Mouse (Mus musculus): ENCODE measurements at regions not wholly inside any gene's neighbourhood (a gene's known extent, or its start where the extent isn't known, plus 50 kb on each side); places are given as distances from the start of the nearest gene placed in this dataset.

GRCm38 (mm10) chr13:46116576-46116975 lies 151.8 kb upstream of the Atxn1 start:
- 79% methylated on average over 4 of the region's 4 CpGs for WGBS
- Histone ChIP-seq H3K4me2 (no peak overlapping the region), H3K27me3 (replicated peaks) (no peaks in the 10 kb centered on the region), H3K27ac (ENCODE audit: poor library complexity, severe bottlenecking) (no peak overlapping the region), H3K4me1 (replicated peaks) (no peaks in the 10 kb centered on the region), H3K9ac (no peak overlapping the region), H3K36me3 (no peaks in the 10 kb centered on the region), H3K4me3 (no peak overlapping the region), H3K9me3 (replicated peaks) (no peaks in the 10 kb centered on the region)
- ATAC-seq (ENCODE audit: insufficient number of reproducible peaks, low FRiP score), result no peak

GRCm38 (mm10) chr13:46104971-46105370 lies 140.2 kb upstream of the Atxn1 start:
- no peaks in the 10 kb centered on the region for H3K27me3 ChIP-seq (replicated peaks)
- H3K27ac ChIP-seq (ENCODE audit: poor library complexity, severe bottlenecking), result no peak overlapping the region
- H3K4me1 ChIP-seq (replicated peaks), result no peaks in the 10 kb centered on the region
- H3K36me3 ChIP-seq, result no peaks in the 10 kb centered on the region
- no peak overlapping the region for H3K9ac ChIP-seq
- H3K4me2 ChIP-seq, result no peak overlapping the region
- 64% methylated on average over 6 of the region's 6 CpGs for WGBS
- no peak overlapping the region for H3K4me3 ChIP-seq
- H3K9me3 ChIP-seq (replicated peaks), result no peaks in the 10 kb centered on the region
- ATAC-seq (ENCODE audit: insufficient number of reproducible peaks, low FRiP score), result no peak

- Histone ChIP-seq H3K27ac (ENCODE audit: poor library complexity, severe bottlenecking) (no peak overlapping the region), H3K9me3 (replicated peaks) (no peaks in the 10 kb centered on the region), H3K27me3 (replicated peaks) (no peaks in the 10 kb centered on the region), H3K4me2 (no peak overlapping the region), H3K36me3 (no peaks in the 10 kb centered on the region), H3K4me3 (no peak overlapping the region), H3K4me1 (replicated peaks) (no peaks in the 10 kb centered on the region), H3K9ac (no peak overlapping the region)
- WGBS, result 75% methylated on average over 7 of the region's 7 CpGs
- no peak for ATAC-seq (ENCODE audit: insufficient number of reproducible peaks, low FRiP score)
Observed at GRCm38 (mm10) chr13:46098621-46099020, 133.8 kb upstream of the Atxn1 start.

GRCm38 (mm10) chr13:46098131-46098530 lies 133.3 kb upstream of the Atxn1 start:
- H3K27me3 ChIP-seq (replicated peaks), result no peaks in the 10 kb centered on the region
- no peak overlapping the region for H3K27ac ChIP-seq (ENCODE audit: poor library complexity, severe bottlenecking)
- H3K4me1 ChIP-seq (replicated peaks), result no peaks in the 10 kb centered on the region
- no peak overlapping the region for H3K4me3 ChIP-seq
- ATAC-seq (ENCODE audit: insufficient number of reproducible peaks, low FRiP score), result no peak
- H3K9me3 ChIP-seq (replicated peaks), result no peaks in the 10 kb centered on the region
- no peaks in the 10 kb centered on the region for H3K36me3 ChIP-seq
- H3K9ac ChIP-seq, result no peak overlapping the region
- 76% methylated on average over 7 of the region's 7 CpGs for WGBS
- no peak overlapping the region for H3K4me2 ChIP-seq

GRCm38 (mm10) chr13:46096968-46097367 lies 132.2 kb upstream of the Atxn1 start:
- Histone ChIP-seq H3K9ac (no peak overlapping the region), H3K4me3 (no peak overlapping the region), H3K36me3 (no peaks in the 10 kb centered on the region), H3K27me3 (replicated peaks) (no peaks in the 10 kb centered on the region), H3K4me2 (no peak overlapping the region), H3K4me1 (replicated peaks) (no peaks in the 10 kb centered on the region), H3K27ac (ENCODE audit: poor library complexity, severe bottlenecking) (no peak overlapping the region), H3K9me3 (replicated peaks) (no peaks in the 10 kb centered on the region)
- no peak for ATAC-seq (ENCODE audit: insufficient number of reproducible peaks, low FRiP score)
- WGBS, result 4% methylated on average over 5 of the region's 5 CpGs

GRCm38 (mm10) chr13:46096416-46096815 lies 131.6 kb upstream of the Atxn1 start:
- no peaks in the 10 kb centered on the region for H3K4me1 ChIP-seq (replicated peaks)
- 54% methylated on average over 8 of the region's 8 CpGs for WGBS
- no peak overlapping the region for H3K4me3 ChIP-seq
- no peak for ATAC-seq (ENCODE audit: insufficient number of reproducible peaks, low FRiP score)
- no peaks in the 10 kb centered on the region for H3K36me3 ChIP-seq
- no peak overlapping the region for H3K9ac ChIP-seq
- no peak overlapping the region for H3K27ac ChIP-seq (ENCODE audit: poor library complexity, severe bottlenecking)
- H3K9me3 ChIP-seq (replicated peaks), result no peaks in the 10 kb centered on the region
- H3K4me2 ChIP-seq, result no peak overlapping the region
- H3K27me3 ChIP-seq (replicated peaks), result no peaks in the 10 kb centered on the region

- ATAC-seq (ENCODE audit: insufficient number of reproducible peaks, low FRiP score), result no peak
- 84% methylated on average over 3 of the region's 3 CpGs for WGBS
- H3K9ac ChIP-seq, result no peak overlapping the region
- no peaks in the 10 kb centered on the region for H3K4me1 ChIP-seq (replicated peaks)
- H3K36me3 ChIP-seq, result no peaks in the 10 kb centered on the region
- H3K4me3 ChIP-seq, result no peak overlapping the region
- H3K4me2 ChIP-seq, result no peak overlapping the region
- H3K27me3 ChIP-seq (replicated peaks), result no peaks in the 10 kb centered on the region
- H3K9me3 ChIP-seq (replicated peaks), result 0 out of 2 replicates have a peak, but pooled peaks cover 4% of the 10 kb centered on the region
- H3K27ac ChIP-seq (ENCODE audit: poor library complexity, severe bottlenecking), result no peak overlapping the region
Observed at GRCm38 (mm10) chr13:46092787-46093186, 128.0 kb upstream of the Atxn1 start.

GRCm38 (mm10) chr13:46091109-46091508 lies 126.3 kb upstream of the Atxn1 start:
- Histone ChIP-seq H3K4me2 (no peak overlapping the region), H3K9ac (no peak overlapping the region), H3K27me3 (replicated peaks) (no peaks in the 10 kb centered on the region), H3K4me1 (replicated peaks) (no peaks in the 10 kb centered on the region), H3K4me3 (no peak overlapping the region), H3K27ac (ENCODE audit: poor library complexity, severe bottlenecking) (no peak overlapping the region), H3K9me3 (replicated peaks) (0 out of 2 replicates have a peak, but pooled peaks cover 4% of the 10 kb centered on the region), H3K36me3 (no peaks in the 10 kb centered on the region)
- WGBS, result 67% methylated on average over 5 of the region's 5 CpGs
- ATAC-seq (ENCODE audit: insufficient number of reproducible peaks, low FRiP score), result no peak

- Histone ChIP-seq H3K9ac (no peak overlapping the region), H3K4me1 (replicated peaks) (no peaks in the 10 kb centered on the region), H3K36me3 (no peaks in the 10 kb centered on the region), H3K27me3 (replicated peaks) (no peaks in the 10 kb centered on the region), H3K4me3 (no peak overlapping the region), H3K27ac (ENCODE audit: poor library complexity, severe bottlenecking) (no peak overlapping the region), H3K4me2 (no peak overlapping the region), H3K9me3 (replicated peaks) (0 out of 2 replicates have a peak, but pooled peaks cover 4% of the 10 kb centered on the region)
- WGBS, result 85% methylated on average over 3 of the region's 3 CpGs
- no peak for ATAC-seq (ENCODE audit: insufficient number of reproducible peaks, low FRiP score)
Observed at GRCm38 (mm10) chr13:46088237-46088636, 123.4 kb upstream of the Atxn1 start.

GRCm38 (mm10) chr13:46087663-46088062 lies 122.9 kb upstream of the Atxn1 start:
- no peak for ATAC-seq (ENCODE audit: insufficient number of reproducible peaks, low FRiP score)

GRCm38 (mm10) chr13:46076879-46077278 lies 112.1 kb upstream of the Atxn1 start:
- Histone ChIP-seq H3K4me2 (no peak overlapping the region), H3K4me1 (replicated peaks) (no peaks in the 10 kb centered on the region), H3K9me3 (replicated peaks) (0 out of 2 replicates have a peak, but pooled peaks cover under 1% of the 10 kb centered on the region), H3K4me3 (no peak overlapping the region), H3K9ac (no peak overlapping the region), H3K36me3 (no peaks in the 10 kb centered on the region), H3K27ac (ENCODE audit: poor library complexity, severe bottlenecking) (no peak overlapping the region), H3K27me3 (replicated peaks) (no peaks in the 10 kb centered on the region)
- 71% methylated on average over 6 of the region's 6 CpGs for WGBS
- no peak for ATAC-seq (ENCODE audit: insufficient number of reproducible peaks, low FRiP score)

More at GRCm38 (mm10) chr13:46087663-46088062, 122.9 kb upstream of the Atxn1 start:
- no peaks in the 10 kb centered on the region for H3K4me1 ChIP-seq (replicated peaks)
- H3K4me3 ChIP-seq, result no peak overlapping the region
- H3K4me2 ChIP-seq, result no peak overlapping the region
- H3K9ac ChIP-seq, result no peak overlapping the region
- no peaks in the 10 kb centered on the region for H3K36me3 ChIP-seq
- H3K27ac ChIP-seq (ENCODE audit: poor library complexity, severe bottlenecking), result no peak overlapping the region
- 86% methylated on average over 4 of the region's 4 CpGs for WGBS
- no peaks in the 10 kb centered on the region for H3K27me3 ChIP-seq (replicated peaks)
- 0 out of 2 replicates have a peak, but pooled peaks cover 4% of the 10 kb centered on the region for H3K9me3 ChIP-seq (replicated peaks)

GRCm38 (mm10) chr13:46071670-46072069 lies 106.9 kb upstream of the Atxn1 start:
- Histone ChIP-seq H3K36me3 (no peaks in the 10 kb centered on the region), H3K9ac (no peak overlapping the region), H3K4me1 (replicated peaks) (no peaks in the 10 kb centered on the region), H3K4me3 (no peak overlapping the region), H3K4me2 (no peak overlapping the region), H3K27ac (ENCODE audit: poor library complexity, severe bottlenecking) (no peak overlapping the region), H3K9me3 (replicated peaks) (no peaks in the 10 kb centered on the region), H3K27me3 (replicated peaks) (no peaks in the 10 kb centered on the region)
- WGBS, result 83% methylated on average over 4 of the region's 4 CpGs
- no peak for ATAC-seq (ENCODE audit: insufficient number of reproducible peaks, low FRiP score)
